Mouse (Mus musculus): ENCODE measurements around the gene Fntb.

Gene Fntb

DNA sequence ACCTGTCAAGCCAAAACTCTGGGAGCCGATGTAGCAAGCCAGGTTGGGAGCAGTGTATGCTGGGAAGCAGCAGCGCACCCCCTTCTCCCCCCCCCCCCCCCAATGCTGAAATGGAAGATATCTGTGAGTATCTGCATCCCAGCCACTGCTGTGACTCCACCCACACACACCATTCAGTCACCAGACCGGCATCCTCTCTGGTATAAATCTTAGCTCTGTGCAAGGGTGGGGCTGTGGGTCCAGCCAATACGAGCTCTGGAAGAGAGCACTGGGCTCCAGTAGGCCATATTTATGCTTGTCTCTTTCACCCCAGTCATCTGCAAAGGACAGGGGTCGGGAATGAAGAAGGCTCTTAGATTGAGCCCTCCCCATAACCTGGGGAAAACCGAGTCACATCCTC, 155.0 kb downstream of the Fntb start:
- DNase-seq (ENCODE audit: inconsistent ontology term) = no peak

DNA sequence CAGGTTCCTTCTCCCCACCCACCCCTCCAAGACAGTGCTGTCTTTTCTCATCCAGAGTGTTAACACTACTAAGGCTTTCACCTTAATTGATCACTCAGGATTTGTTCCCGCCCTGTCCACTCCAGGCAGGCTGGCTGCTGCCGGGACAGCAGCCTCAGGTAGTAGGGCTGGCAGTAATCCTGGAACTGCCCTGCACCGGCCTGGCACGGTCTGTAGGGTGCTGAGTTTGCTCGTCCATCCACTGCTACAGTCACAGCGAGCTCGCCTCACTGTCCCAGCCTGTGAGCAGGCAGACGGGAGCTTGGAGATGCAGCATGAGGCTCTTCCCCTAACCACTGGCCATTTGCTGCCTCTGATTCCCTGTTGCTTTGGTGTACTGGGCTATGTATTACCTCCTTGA, 155.6 kb downstream of the Fntb start:
- DNase-seq (ENCODE audit: inconsistent ontology term) = no peak

DNA sequence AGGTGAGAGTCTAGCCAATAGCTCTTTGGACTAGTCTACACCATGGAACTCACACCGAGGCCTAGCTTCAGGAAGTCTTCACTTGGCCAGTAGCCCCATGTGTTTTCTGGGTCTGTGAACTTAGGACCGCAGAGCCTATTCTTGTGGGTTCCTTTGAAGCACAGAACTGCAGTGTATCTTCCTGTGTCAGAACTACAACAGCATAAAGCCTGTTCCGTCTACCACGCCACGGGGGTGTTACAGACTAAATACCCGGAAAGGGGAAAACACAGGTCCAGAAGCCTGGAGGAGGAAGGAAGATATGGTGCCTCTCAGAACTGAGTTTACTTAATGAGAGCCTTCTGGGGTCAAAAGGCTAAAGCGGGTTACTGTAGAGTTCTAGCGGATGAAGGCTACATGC, 157.7 kb downstream of the Fntb start:
- no peak for DNase-seq (ENCODE audit: inconsistent ontology term)

DNA sequence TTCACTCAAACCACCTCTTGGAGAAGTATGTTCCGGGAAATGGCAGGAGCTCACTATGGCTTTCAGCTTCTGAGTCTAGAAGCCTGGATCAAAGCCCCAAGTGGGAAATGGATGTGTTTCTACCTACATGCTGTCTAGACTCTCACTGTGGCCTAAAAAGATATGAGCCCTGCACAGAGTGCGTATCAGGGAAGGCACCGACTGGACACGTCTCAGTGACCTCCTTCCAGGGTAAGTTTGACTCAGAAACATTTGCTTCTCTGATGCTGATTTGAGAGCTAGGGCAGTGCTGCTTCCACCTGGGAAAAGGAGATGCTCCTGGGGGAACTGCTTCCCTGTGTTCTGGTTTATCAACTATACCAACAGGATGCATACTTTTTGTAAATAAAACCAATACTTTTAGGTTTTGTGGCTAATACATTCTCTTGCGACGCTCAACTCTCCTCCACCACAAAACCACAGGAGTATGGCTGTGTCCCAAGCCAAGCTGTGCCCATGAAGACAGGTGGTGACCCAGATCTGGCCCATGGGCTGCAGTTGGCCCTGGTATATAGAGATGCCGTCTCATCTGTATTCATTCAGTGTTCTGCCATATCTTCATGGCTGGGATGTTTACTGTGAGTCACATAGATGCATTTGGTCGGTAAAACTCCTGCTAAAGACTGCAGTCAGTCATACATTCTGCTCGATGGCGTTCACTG, 159.7 kb downstream of the Fntb start:
- peak; percentile 56 for DNase-seq (ENCODE audit: inconsistent ontology term)

DNA sequence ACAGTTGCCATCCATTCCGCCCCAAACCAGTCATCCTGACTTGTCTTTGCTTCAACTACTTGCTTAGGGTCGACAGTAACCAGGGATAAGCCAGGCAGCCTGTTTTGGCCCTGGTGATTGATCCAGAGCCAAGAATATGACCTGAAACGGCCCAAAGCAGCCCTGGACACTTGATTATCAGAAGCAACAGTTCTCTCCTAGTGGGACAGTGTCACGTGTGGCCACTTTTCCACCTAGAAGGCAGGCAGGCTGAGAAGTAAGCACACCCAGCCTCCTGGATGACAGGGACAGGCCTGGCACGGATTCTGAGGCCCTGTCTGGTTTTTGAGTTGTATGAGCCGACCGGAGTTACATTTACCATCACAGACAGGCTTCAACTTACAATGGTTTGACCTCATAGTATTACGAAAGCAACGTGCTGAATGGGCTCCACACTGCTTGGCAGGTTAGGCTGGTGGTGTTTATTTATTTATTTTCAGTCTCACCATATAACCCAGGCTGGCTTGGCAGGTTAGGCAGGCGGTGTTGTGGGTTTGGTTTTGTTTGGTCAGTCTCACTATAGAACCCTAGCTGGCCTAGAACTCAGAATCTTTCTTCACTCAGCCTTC, 161.1 kb downstream of the Fntb start:
- no peak for DNase-seq (ENCODE audit: inconsistent ontology term)

DNA sequence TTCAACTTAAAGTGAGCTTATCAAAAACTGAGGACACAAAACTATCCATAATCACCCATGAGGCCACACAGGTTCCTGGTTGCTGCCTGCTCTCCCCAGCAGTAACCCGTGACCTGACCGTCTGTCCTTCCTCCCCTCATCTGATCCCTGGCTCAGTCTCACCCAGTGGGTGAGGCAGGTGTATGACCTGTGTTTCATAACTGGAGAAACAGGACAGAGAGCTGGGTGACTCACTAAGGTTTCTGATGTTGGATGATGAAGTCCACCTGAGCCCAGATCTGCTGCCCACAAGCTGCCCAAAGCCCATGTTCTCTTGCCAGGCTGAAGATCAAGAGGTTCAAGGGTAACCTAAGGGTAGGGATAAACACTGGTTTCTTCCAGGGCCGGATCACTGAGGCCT, 161.6 kb downstream of the Fntb start:
- DNase-seq (ENCODE audit: inconsistent ontology term) = no peak

DNA sequence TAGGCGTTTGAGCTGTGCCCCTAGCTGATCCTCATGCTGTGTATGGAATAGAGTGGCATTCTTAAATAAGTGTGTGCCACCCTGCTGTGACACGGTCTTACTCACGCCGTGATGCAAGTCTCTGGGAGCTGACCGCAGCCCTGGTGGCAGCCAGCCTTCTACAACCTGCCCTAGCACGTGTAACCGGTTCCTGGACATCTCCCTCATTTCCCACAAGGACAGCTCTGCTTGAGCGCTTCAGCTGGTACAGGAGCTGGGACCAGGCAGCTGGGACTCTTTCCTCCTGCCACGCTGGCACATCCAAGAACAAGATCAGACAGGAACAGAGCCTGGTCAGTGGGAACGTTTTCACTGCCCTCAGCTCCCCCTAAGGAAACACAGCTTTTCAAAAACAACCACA, 162.2 kb downstream of the Fntb start:
- peak; percentile 8 for DNase-seq (ENCODE audit: inconsistent ontology term)

DNA sequence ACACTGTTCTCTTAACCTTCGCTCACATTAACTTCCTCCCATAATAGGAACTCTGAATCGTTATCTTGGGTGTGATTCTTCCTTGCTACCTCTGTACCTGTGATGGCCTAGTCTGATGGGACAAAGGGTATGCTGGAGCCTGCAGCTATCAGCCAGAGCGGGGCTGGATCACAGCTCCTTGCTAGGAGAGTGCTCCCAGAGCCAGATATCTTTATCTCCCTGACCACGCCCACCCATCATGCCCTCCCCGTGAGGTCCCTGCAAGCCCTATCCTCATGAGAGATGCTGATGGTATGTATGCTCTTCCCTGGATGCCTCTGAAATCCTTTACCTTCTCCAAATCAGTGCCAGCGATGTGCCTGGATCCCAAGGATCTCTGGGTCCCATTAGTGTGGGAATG, 164.8 kb downstream of the Fntb start:
- no peak for DNase-seq (ENCODE audit: inconsistent ontology term)

DNA sequence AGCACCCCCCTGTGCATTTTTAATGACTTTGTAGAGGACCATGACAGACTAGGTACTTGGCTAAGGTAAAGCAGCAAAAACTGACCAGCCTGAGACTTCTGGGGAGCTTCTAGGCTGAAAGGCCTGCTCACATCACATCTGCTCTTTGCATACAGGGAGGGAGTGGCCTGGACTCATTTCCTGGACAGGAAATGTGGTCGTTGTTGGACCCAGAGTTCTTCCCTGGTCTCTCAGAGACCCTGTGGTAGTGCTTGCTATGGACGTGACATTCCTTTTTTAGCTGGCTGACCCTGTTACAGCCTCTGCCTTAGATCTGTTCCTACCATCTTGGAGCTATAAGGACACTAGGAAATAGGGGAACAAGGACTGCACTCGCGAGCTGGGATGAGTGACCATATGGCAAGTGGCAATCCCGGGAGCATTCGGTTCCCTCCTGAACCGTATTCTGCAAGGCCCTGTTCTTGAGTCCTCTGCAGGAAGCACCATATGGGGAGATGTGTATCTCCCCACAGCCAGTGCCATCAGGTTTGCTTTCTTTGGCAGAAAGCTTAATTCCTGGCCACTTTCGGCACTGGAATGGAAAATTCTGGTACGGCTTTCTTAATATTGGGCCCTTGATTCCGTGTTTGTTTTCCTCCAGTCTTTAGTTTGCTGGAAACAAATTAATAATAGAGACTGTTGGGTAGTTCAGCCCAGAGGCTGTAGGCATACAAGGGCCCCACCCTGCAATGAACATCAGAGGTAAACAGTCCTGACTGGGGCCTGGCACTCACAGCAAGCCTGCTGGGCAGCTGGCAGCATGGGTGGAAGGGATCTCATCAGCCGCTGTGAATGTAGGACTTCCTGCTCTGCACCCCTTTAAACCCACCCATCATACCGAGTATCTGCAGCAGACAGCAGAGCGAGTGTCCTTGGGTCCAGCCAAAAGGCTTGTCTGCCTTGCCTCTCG, 166.6 kb downstream of the Fntb start:
- DNase-seq (ENCODE audit: inconsistent ontology term) = no peak

DNA sequence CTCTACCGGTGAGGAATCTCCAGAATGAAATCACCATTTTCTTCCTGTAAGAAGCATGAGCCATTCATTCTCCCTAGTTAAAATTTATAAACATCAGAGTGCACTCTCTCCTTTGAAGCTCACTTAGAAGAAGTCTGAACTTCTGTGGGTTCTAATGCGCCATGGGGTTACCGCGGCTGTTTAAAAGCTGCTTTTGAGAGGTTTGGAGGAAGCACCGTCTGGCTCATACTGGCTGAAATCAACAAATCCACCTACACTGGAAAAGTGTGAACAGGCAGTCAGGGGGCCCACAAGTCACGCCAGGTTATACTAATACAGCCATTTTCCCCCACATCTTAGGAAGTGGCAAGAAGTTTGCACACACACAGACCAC, 167.3 kb downstream of the Fntb start:
- DNase-seq (ENCODE audit: inconsistent ontology term) = no peak

DNA sequence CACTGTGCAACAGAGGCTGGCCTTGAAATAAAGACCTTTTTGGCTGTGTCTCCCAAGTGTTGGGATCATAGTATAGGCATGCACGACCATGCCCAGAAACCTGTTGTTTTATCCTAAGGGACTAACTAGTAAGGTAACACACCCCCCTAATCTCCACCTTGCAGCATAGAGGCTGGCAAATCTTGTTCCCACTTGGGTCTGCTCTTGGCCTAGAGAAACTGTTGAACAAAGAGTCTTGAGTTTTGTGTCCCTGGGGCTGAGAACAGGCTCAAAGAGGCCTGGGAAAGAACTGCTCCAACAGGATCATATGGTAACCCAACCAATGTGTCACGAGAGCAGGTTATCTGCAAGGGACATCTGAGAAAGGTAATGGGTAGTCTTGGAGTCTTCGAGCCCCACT, 169.0 kb downstream of the Fntb start:
- DNase-seq (ENCODE audit: inconsistent ontology term) = no peak

DNA sequence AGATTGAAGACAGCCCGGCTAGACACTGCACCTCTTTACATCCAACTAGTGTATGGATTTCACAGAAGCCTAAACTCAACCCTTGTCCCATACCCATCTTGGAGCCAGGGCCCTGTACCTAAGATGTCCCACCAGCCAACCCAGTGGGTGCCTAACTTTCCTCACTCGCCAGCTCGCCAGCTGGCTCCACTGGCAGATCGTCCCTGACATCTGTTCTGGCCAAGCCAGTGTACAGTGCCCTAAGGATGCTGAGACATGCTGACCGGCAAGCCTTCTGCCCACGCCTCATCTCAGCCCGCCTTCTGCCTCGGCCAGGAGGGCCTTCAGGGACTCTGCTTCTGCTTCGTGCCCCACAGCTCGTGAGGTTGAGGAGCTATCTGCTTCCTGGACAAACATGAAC, 170.8 kb downstream of the Fntb start:
- DNase-seq (ENCODE audit: inconsistent ontology term) = no peak

DNA sequence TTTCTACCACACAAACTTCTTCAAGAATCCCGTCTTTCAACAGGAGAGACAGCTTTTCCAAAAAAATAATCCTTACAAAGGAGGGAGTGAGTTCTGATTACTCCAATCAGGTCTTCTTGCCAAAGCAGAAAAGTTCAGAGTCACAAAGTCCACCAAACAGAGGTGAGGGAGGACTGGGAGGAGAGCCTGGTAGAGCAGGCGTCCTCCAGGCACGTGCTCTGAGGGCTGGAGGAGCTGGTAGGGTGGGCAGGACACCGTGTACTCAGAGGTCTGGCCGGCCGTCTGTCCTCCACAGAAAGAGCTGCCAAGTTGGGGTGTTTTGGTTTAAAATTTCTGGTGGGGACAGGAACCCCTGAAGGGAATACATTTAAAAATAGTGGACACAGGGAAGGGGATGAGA, 172.6 kb downstream of the Fntb start:
- no peak for DNase-seq (ENCODE audit: inconsistent ontology term)

DNA sequence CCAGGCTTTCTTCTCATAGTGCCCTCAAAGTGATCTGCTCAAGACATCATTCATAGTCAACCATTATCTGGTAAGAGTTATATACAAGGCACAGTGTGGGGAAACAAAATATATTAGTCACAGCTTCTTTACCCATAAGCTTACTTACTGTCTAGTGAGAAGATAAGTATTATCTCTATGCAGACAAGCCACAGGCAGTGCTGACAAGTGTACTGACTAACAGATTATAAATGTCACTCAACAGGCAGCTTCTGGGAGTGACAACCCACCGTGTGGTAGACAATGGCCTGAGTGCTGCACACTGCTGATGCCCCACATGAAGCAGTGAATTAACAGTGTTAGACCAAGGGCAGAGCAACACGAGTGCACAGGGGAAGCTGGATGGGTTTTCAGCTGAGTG, 176.1 kb downstream of the Fntb start:
- no peak for DNase-seq (ENCODE audit: inconsistent ontology term)

DNA sequence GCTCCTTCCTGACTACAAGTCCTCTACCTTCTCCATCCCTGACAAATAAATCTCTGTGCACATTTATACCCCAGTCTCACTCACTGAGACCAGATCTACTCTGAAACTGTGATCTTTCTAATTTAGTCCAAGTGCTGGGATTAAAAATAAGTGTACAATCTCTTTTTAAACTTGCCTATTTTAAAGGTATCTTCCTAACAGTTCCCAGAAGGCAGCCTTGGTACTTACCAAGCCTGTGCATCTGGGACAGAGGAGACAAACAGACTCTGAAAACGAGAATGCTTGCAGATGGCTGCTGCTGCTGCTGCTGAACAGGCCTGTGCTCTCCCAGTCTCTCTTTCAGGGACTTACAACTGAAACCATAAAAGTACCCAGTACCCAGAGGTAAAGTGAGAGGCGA, 177.1 kb downstream of the Fntb start:
- DNase-seq (ENCODE audit: inconsistent ontology term) = no peak

DNA sequence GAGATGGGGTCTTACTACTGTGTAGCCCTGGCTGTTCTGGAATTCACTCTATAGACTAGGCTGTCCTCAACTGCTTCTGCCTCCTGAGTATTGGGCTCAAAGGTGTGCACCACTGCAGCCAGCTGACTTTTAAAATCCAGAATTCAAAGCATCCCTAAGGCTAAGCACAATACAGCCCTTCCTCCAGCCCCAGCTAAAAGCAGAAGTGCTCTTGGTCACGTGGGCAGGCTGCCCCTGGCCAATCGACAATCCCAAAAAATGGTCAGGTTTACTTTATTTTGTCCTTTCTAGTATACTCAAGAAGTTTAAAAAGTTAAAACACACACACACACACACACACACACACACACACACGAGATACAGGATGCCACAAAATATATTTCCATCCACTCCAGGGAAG, 177.7 kb downstream of the Fntb start:
- no peak for DNase-seq (ENCODE audit: inconsistent ontology term)

DNA sequence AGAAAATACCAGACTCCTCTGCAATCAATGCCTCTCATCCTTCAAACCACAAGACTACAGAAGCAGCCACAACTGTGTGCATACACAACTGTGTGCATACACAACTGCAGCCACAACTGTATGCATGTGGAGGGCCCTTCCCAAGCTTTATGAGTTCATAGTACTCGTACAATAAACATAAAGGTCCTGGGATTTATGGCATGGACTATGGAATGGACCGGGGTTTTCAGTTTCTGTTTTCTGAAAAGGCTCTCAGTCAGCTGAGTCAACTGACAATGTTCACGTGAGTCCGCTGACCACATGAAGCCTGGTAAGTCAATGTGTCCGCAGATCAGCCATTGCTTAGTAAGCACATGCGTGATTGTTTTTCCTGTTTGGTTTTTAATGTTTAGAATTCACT, 178.1 kb downstream of the Fntb start:
- DNase-seq (ENCODE audit: inconsistent ontology term) = no peak

DNA sequence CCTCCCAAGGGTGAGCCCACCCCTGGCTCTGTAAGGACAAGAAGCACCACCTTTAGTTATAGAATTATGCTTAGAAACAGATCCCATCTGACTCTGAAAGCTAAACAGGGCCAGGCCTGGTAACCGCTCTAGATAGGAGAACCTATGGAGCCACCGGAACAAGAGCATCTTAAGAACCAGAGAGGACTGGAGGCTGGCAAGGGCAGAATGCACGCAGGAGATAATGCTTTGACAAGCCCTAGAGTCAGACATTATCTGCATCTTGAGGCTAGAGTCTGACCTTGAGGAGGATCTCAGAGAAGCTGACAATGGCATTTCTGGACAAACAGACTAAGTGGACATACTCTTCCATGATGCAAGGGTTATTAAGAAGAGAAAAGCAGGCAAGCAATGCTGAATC, 182.1 kb downstream of the Fntb start:
- no peak for DNase-seq (ENCODE audit: inconsistent ontology term)

DNA sequence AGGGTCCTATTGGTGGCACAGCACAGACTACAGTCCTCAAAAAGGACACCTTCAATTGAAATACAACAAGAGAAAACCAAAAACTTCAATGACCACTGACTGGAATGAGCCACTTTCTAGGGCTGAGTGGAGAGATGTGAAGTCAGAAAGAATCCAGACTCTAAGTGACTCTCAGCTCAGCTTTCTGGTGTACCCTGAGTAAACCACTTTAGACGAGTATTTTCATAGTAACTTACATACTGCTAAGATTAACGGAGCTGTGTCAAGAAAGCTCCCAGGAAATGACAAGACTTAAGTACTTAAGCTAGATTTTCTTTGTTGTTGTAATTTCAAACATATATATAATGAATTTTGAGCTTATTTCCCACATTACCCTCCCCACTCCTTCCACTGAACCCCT, 182.8 kb downstream of the Fntb start:
- no peak for DNase-seq (ENCODE audit: inconsistent ontology term)

DNA sequence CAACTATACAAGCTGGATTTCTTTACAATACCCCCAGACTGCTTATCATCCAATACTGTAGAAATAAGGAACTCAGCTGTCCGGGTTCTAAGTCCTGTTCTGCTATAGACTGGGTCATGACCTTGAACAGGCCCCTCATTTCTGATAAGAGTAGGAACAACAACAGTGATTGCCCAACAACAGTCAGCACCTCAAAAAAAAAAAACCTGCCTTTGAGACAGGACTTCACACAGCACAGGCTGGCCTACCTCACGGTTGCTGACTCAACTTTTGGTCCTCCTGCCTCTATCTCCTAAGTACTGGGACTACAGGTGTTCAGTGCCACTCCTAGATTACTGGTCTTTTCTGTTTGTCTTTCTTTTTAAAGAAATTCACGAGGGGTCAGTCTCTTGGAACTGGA, 183.4 kb downstream of the Fntb start:
- no peak for DNase-seq (ENCODE audit: inconsistent ontology term)

DNA sequence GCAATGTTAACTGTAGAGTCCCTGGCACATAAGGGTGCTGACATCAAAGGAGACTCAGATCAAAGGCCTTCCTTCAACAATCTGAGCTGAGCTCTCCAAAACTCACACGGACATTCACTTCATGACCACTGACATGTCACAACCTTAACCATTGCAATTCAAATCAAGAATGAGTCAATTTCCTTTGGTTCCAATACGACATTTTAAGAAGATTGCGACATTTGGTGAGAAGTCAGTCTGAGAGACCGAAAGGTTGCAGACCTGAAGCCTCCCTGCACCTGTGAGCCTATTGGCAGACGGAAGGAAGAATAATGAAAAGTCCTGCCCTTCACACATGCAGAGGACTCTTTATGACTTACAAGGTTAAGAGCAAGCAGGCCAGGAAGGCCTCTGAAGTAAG, 184.9 kb downstream of the Fntb start:
- DNase-seq (ENCODE audit: inconsistent ontology term) = no peak

DNA sequence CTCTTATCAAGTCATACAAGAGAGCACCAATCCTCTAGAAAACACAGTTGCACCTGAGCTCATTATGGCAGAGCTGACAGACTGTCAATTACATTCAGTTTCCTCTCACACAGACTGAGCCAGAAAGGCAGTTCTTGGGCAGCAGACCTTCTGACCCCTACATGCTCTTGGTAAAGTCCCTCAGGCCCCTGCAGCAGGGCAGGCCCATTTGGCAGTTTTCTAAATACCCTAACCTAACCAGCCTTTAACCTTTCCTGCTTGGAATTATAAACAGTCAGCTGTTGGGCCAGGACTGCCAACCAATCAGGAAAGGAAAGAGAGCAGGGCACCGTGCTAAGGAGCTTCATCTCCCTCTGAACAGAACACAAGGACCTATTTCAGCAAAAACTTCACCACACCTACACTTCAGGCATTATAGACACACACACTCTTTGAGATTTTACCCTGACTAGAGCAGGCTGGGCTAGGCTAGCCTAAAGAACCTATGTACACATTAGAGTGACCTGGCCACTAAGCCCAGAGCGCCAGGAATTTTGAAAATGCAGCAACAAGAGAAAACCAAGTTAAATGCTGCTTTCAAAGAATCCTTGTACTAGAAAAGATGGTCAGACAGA, 188.5 kb downstream of the Fntb start:
- peak; percentile 21 for DNase-seq (ENCODE audit: inconsistent ontology term)
